Mouse (Mus musculus) embryonic facial prominence, embryonic 10.5 days (tissue): Measurements from ENCODE around the gene Cecr2. TPM values are rescaled to one million over a fixed set of nuclear protein-coding genes. Genes with fewer than 3 reads are reported as not detected.
"Not testable (repeated sequence)": the region's sequence is repeated elsewhere in the genome, so short reads cannot be mapped to it uniquely, and the experiment has no call there.

Source experiments
- DNase-seq: peaks from one replicate; pipeline ENCODE4 v3.0.0-alpha.2; 2017; ENCODE audit warnings: low spot score
- H3K27ac ChIP-seq: fragments of 300-500 bp; sonication (generic); replicated peaks from 2 replicates; pipeline ENCODE4 v1.5.1; 2016; ENCODE audit warnings: mild to moderate bottlenecking
- H3K27me3 ChIP-seq: fragments of 300-500 bp; sonication (generic); replicated peaks from 2 replicates; pipeline ENCODE4 v1.6.1; 2016; ENCODE audit warnings: low read depth, mild to moderate bottlenecking; ENCODE audit not compliant: poor library complexity, severe bottlenecking
- H3K36me3 ChIP-seq: fragments of 300-500 bp; sonication (generic); replicated peaks from 2 replicates; pipeline ENCODE4 v1.6.1; 2016; ENCODE audit warnings: mild to moderate bottlenecking, moderate library complexity
- H3K4me1 ChIP-seq: fragments of 300-500 bp; sonication (generic); 2 replicates; pipeline ENCODE4 v1.6.1; 2016
- H3K4me3 ChIP-seq: fragments of 300-500 bp; sonication (generic); 2 replicates; pipeline ENCODE4 v1.5.1; 2016; ENCODE audit warnings: mild to moderate bottlenecking, moderate library complexity
- H3K9me3 ChIP-seq: fragments of 300-500 bp; sonication (generic); 2 replicates; pipeline ENCODE4 v1.6.1; 2016; ENCODE audit warnings: mild to moderate bottlenecking
- WGBS: fragments of 180-500 bp; shearing (Covaris S2); methylation state at CpG from one replicate; pipeline ENCODE4 v1.1.7; 2016; 5-methylcytosine and 5-hydroxymethylcytosine counted together
- microRNA-seq: library from miRNA; unstranded; fragments of <30 nt; microRNA quantifications from one replicate; pipeline ENCODE4, GENCODE M21; 2017
- polyA plus RNA-seq: library from polyadenylated mRNA; unstranded; fragments of >200 nt; fragmentation: Nextera tagmentation; extraction: Ambion mirVana; gene quantifications from 2 replicates; pipeline ENCODE4 v1.2.1, GENCODE M21; 2016

The Cecr2 gene
- polyA plus RNA-seq, 1 experiment from 2014 or later = 11.1 TPM

DNA sequence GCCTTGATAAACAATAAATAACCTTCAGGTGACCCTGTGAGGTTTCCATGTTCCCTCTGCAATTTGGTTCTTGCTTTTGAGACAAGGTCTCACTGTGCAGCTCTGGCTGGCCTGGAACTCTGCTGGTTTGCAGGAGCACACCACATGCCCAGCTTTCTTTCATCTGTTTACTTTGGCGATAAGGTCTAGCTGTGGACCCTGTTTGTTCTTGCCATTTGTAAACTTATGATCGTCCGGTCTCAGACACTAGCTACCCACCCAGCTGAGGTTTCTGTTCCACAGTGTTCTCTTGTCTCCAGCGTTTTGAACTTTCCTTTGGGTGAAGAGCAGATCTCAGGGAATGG is 141.5 kb downstream of the Cecr2 start:
- H3K4me3 ChIP-seq = no peak overlapping the region
- H3K27me3 ChIP-seq = no peaks in the 10 kb centered on the region
- H3K4me1 ChIP-seq = no peaks in the 10 kb centered on the region
- peaks cover 98% of the 10 kb centered on the region for H3K36me3 ChIP-seq
- DNase-seq = no peak
- H3K9me3 ChIP-seq = no peaks in the 10 kb centered on the region
- WGBS = 96% methylated on average over 4 of the region's 4 CpGs
- no peak overlapping the region for H3K27ac ChIP-seq

DNA sequence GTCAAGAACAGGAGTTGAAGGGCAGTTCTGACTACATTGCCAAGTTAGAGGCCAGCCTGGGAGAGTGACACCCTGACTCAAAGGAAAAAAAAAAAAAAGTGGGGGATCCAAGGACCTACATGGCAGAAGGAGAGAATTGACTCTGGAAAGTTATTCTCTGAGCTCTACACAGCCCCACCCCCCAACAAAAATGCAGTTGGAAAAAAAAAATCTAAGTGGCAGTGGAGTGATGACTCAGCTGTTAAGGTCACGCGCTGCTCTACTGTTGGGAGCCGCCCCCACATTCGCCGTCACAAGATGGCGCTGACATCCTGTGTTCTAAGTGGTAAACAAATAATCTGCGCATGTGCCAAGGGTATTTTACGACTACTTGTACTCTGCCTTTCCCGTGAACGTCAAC is 145.8 kb downstream of the Cecr2 start:
- not testable (repeated sequence) for DNase-seq, H3K4me1 ChIP-seq, H3K27me3 ChIP-seq, H3K9me3 ChIP-seq, H3K4me3 ChIP-seq, H3K27ac ChIP-seq
- peaks cover 56% of the 10 kb centered on the region for H3K36me3 ChIP-seq
- over 99% methylated on average over 10 of the region's 10 CpGs for WGBS

DNA sequence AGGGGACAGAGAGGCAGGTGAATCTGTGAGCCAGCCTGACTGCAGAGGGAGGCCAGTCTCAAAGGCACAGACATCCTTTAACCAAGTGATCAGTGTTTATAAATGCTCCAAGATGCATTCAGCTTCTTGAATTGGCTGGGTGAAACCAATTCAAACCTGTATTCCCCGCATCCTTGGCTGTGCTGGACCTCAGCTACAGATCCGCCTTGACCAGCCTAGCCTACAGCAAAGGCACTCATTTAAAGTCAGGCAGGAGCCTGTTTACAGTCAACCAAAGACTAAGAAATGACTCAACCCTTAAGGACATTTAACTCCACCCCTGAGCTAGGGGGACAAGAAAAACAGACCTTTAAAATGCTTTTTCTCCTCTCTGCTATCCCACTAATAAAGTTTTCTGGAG is 153.1 kb downstream of the Cecr2 start:
- 94% methylated on average over 2 of the region's 2 CpGs for WGBS
- Histone ChIP-seq H3K36me3 (peaks cover 27% of the 10 kb centered on the region), H3K27ac (no peak overlapping the region), H3K27me3 (no peaks in the 10 kb centered on the region), H3K9me3 (peaks cover 6% of the 10 kb centered on the region; the same call in 1 of the 2 replicates), H3K4me3 (no peak overlapping the region), H3K4me1 (peaks cover 10% of the 10 kb centered on the region)
- DNase-seq = no peak

DNA sequence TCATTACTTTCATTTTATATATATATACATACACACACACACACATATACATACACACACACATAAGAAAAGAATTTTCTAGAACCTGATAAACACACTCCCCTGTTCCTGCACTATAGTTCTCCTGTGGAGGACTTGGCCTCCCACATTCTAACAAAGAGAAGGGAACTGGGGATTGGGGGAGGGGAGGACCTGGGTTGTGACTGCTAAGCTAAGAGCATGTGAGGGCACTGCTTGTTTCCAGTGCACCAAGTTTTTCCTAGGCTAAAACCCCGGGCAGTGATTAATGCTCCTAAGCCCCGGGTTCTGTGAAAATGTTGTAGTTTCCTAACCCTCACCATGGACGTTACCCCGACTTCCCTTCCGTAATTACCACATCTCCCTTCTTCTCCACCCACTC is 154.0 kb downstream of the Cecr2 start:
- H3K27ac ChIP-seq = no peak overlapping the region
- DNase-seq = no peak
- H3K4me1 ChIP-seq = peaks cover 10% of the 10 kb centered on the region
- WGBS = 90% methylated on average over 5 of the region's 5 CpGs
- peaks cover 6% of the 10 kb centered on the region; the same call in 1 of the 2 replicates for H3K9me3 ChIP-seq
- H3K27me3 ChIP-seq = no peaks in the 10 kb centered on the region
- H3K4me3 ChIP-seq = no peak overlapping the region
- peaks cover 27% of the 10 kb centered on the region for H3K36me3 ChIP-seq

Small RNA genes lying within 50 kb of the gene (microRNA-seq; reads per million reads assigned to microRNA genes)
- gene Gm25193 = not detected

Other genes starting within 250 kb of the Cecr2 start
- gene Il17ra, start 203.1 kb upstream of the Cecr2 start, polyA plus RNA-seq = 3.1 and 3.7 TPM in 2 replicates
- 0.18 and 0.25 TPM in 2 replicates for gene Tmem121b, start 172.6 kb upstream of the Cecr2 start, polyA plus RNA-seq
- gene Hdhd5, start 135.1 kb upstream of the Cecr2 start, polyA plus RNA-seq = 22.9 and 24.0 TPM in 2 replicates
- 0.20 and 0.28 TPM in 2 replicates for gene Slc25a18, start 107.2 kb downstream of the Cecr2 start, polyA plus RNA-seq
- 116 and 117 TPM in 2 replicates for gene Atp6v1e1, start 156.4 kb downstream of the Cecr2 start, polyA plus RNA-seq
- 45.1 and 49.7 TPM in 2 replicates for gene Bcl2l13, start 169.8 kb downstream of the Cecr2 start, polyA plus RNA-seq